Mouse (Mus musculus) ES-E14 (cell line): ENCODE results near the gene Hsd11b1.

Experiments
- CHD2 ChIP-seq: IDR thresholded peaks from 2 replicates; pipeline ENCODE4 v1.6.1; 2014; ENCODE audit warnings: mild to moderate bottlenecking, low read depth, low read length, inconsistent platforms
- MAFK ChIP-seq: IDR thresholded peaks from 2 replicates; pipeline ENCODE4 v1.6.1; 2014; ENCODE audit warnings: mild to moderate bottlenecking, low read depth, low read length, inconsistent platforms; ENCODE audit not compliant: insufficient read depth

GRCm38 (mm10) chr1:193290686-193291085 is 26.8 kb upstream of the Hsd11b1 start:
- no peak for TF ChIP-seq MAFK
- no peak for TF ChIP-seq CHD2
